Mouse (Mus musculus) liver, postnatal 0 days (tissue): ENCODE measurements around the gene Antxrl. TPM values are rescaled to one million over a fixed set of nuclear protein-coding genes. Genes with fewer than 3 reads are reported as not detected.

Experiments used
- ATAC-seq: fragments of 200-750 bp; cut with Nextera tagmentation; 2 replicates; pipeline ENCODE4 v1.8.0; 2017; ENCODE audit warnings: mild to moderate bottlenecking, moderate library complexity
- DNase-seq: peaks from one replicate; pipeline ENCODE4 v3.0.0-alpha.2; 2016
- H3K27ac ChIP-seq: fragments of 300-500 bp; sonication (generic); 2 replicates; pipeline ENCODE4 v1.5.1; 2014; ENCODE audit warnings: antibody characterized with exemption, moderate library complexity, mild to moderate bottlenecking, low read depth
- H3K27me3 ChIP-seq: fragments of 300-500 bp; sonication (generic); 2 replicates; pipeline ENCODE4 v1.6.1; 2014; ENCODE audit warnings: low read length, control low read depth, mixed read lengths; ENCODE audit not compliant: insufficient read depth
- H3K36me3 ChIP-seq: fragments of 300-500 bp; sonication (generic); replicated peaks from 2 replicates; pipeline ENCODE4 v1.6.1; 2014; ENCODE audit warnings: mild to moderate bottlenecking, control low read depth, low read length, moderate library complexity, mixed read lengths; ENCODE audit not compliant: insufficient read depth
- H3K4me1 ChIP-seq: fragments of 300-500 bp; sonication (generic); 2 replicates; pipeline ENCODE4 v1.6.1; 2014; ENCODE audit warnings: antibody characterized with exemption, mild to moderate bottlenecking, control low read depth; ENCODE audit not compliant: insufficient read depth
- H3K4me2 ChIP-seq: fragments of 300-500 bp; sonication (generic); 2 replicates; pipeline ENCODE4 v1.6.1; 2014; ENCODE audit warnings: low read depth, mild to moderate bottlenecking, low read length, moderate library complexity, mixed read lengths
- H3K4me3 ChIP-seq: fragments of 300-500 bp; sonication (generic); 2 replicates; pipeline ENCODE4 v1.5.1; 2014; ENCODE audit warnings: low read depth, low read length
- H3K9ac ChIP-seq: fragments of 300-500 bp; sonication (generic); replicated peaks from 2 replicates; pipeline ENCODE4 v1.6.1; 2014; ENCODE audit warnings: mild to moderate bottlenecking, moderate library complexity
- H3K9me3 ChIP-seq: fragments of 300-500 bp; sonication (generic); 2 replicates; pipeline ENCODE4 v1.6.1; 2016; ENCODE audit warnings: mild to moderate bottlenecking, control low read depth, low read length, mixed read lengths
- CTCF ChIP-seq: sonication (generic); IDR thresholded peaks from 2 replicates; pipeline ENCODE4 v1.5.1; 2016; ENCODE audit warnings: antibody characterized with exemption, low read depth
- EP300 ChIP-seq: IDR thresholded peaks from 2 replicates; pipeline ENCODE4 v1.6.1; 2016; ENCODE audit warnings: antibody characterized with exemption, low read depth, mild to moderate bottlenecking
- WGBS: fragments of 180-500 bp; shearing (Covaris S2); extraction: QIAGEN DNeasy Blood & Tissue Kit; methylation state at CpG from one replicate; pipeline ENCODE4 v1.1.7; 2014; ENCODE audit not compliant: insufficient replicate concordance; 5-methylcytosine and 5-hydroxymethylcytosine counted together
- polyA plus RNA-seq: library from polyadenylated mRNA; unstranded; fragments of >200 nt; fragmentation: Nextera tagmentation; extraction: Ambion mirVana; gene quantifications from 2 replicates; pipeline ENCODE4 v1.2.1, GENCODE M21; 2015

The Antxrl gene
- polyA plus RNA-seq, 1 experiment from 2014 or later: not detected

- ATAC-seq (no peak), DNase-seq (no peak)
- Histone ChIP-seq H3K4me1 (no peaks in the 10 kb centered on the region), H3K9me3 (no peaks in the 10 kb centered on the region), H3K9ac (no peak overlapping the region), H3K4me3 (no peak overlapping the region), H3K4me2 (no peak overlapping the region), H3K27me3 (no peaks in the 10 kb centered on the region), H3K36me3 (no peaks in the 10 kb centered on the region), H3K27ac (no peak overlapping the region)
- TF ChIP-seq CTCF (no peak), EP300 (no peak)
- WGBS: 79% methylated on average over 5 of the region's 5 CpGs
Observed at GRCm38 (mm10) chr14:34091475-34091874, 39.0 kb downstream of the Antxrl start.

GRCm38 (mm10) chr14:34092856-34093255 is 40.3 kb downstream of the Antxrl start:
- DNase-seq (no peak), ATAC-seq (no peak)
- H3K4me3 ChIP-seq: no peak overlapping the region
- no peak overlapping the region for H3K9ac ChIP-seq
- H3K36me3 ChIP-seq: no peaks in the 10 kb centered on the region
- no peaks in the 10 kb centered on the region for H3K4me1 ChIP-seq
- WGBS: 46% methylated on average over 1 of the region's 1 CpGs
- H3K27ac ChIP-seq: no peak overlapping the region
- H3K9me3 ChIP-seq: no peaks in the 10 kb centered on the region
- TF ChIP-seq EP300: no peak
- H3K4me2 ChIP-seq: no peak overlapping the region
- no peaks in the 10 kb centered on the region for H3K27me3 ChIP-seq

GRCm38 (mm10) chr14:34096161-34096560 is 43.7 kb downstream of the Antxrl start:
- 71% methylated on average over 5 of the region's 5 CpGs for WGBS
- no peaks in the 10 kb centered on the region for H3K4me1 ChIP-seq
- H3K4me2 ChIP-seq: no peak overlapping the region
- no peak for DNase-seq
- no peaks in the 10 kb centered on the region for H3K9me3 ChIP-seq
- no peak overlapping the region for H3K27ac ChIP-seq
- TF ChIP-seq EP300 (no peak), CTCF (no peak)
- ATAC-seq: no peak
- H3K36me3 ChIP-seq: no peaks in the 10 kb centered on the region
- H3K4me3 ChIP-seq: no peak overlapping the region
- no peak overlapping the region for H3K9ac ChIP-seq
- no peaks in the 10 kb centered on the region for H3K27me3 ChIP-seq

GRCm38 (mm10) chr14:34102601-34103000 is 50.1 kb downstream of the Antxrl start, which contains the start of gene A630023A22Rik:
Gene A630023A22Rik (minus strand): TSS chr14:34102754.
- ATAC-seq (no peak), DNase-seq (no peak)
- no peaks in the 10 kb centered on the region for H3K9me3 ChIP-seq
- H3K4me3 ChIP-seq: no peak within 1 kb of the TSS
- no peak within 1 kb of the TSS for H3K4me2 ChIP-seq
- H3K36me3 ChIP-seq: no peaks in the 10 kb centered on the region
- H3K4me1 ChIP-seq: no peaks in the 10 kb centered on the region
- H3K27me3 ChIP-seq: no peaks in the 10 kb centered on the region
- TF ChIP-seq CTCF: no peak
- TF ChIP-seq EP300: no peak
- 66% methylated on average over 5 of the region's 5 CpGs for WGBS
- no peak within 1 kb of the TSS for H3K27ac ChIP-seq
- no peak within 1 kb of the TSS for H3K9ac ChIP-seq

GRCm38 (mm10) chr14:34103855-34104254 is 51.3 kb downstream of the Antxrl start:
- DNase-seq (no peak), ATAC-seq (no peak)
- Histone ChIP-seq H3K4me3 (no peak overlapping the region), H3K36me3 (no peaks in the 10 kb centered on the region), H3K27ac (no peak overlapping the region), H3K27me3 (no peaks in the 10 kb centered on the region), H3K9me3 (no peaks in the 10 kb centered on the region), H3K4me2 (no peak overlapping the region), H3K9ac (no peak overlapping the region), H3K4me1 (no peaks in the 10 kb centered on the region)
- WGBS: 63% methylated on average over 3 of the region's 3 CpGs
- no peak for TF ChIP-seq CTCF
- TF ChIP-seq EP300: no peak

GRCm38 (mm10) chr14:34104892-34105291 is 52.4 kb downstream of the Antxrl start:
- TF ChIP-seq EP300 (no peak), CTCF (peak; percentile 71)
- no peaks in the 10 kb centered on the region for H3K4me1 ChIP-seq
- no peaks in the 10 kb centered on the region for H3K9me3 ChIP-seq
- H3K9ac ChIP-seq: no peak overlapping the region
- H3K27ac ChIP-seq: no peak overlapping the region
- 22% methylated on average over 8 of the region's 8 CpGs for WGBS
- H3K27me3 ChIP-seq: no peaks in the 10 kb centered on the region
- DNase-seq: peak; percentile 65
- no peaks in the 10 kb centered on the region for H3K36me3 ChIP-seq
- no peak overlapping the region for H3K4me2 ChIP-seq
- peak; percentile 51; the same call in 1 of the 2 replicates for ATAC-seq
- H3K4me3 ChIP-seq: no peak overlapping the region

- H3K9me3 ChIP-seq: no peaks in the 10 kb centered on the region
- H3K9ac ChIP-seq: no peak overlapping the region
- no peak overlapping the region for H3K4me2 ChIP-seq
- H3K27me3 ChIP-seq: no peaks in the 10 kb centered on the region
- TF ChIP-seq CTCF: peak; percentile 73
- no peak for TF ChIP-seq EP300
- 51% methylated on average over 11 of the region's 12 CpGs for WGBS
- H3K4me1 ChIP-seq: no peaks in the 10 kb centered on the region
- ATAC-seq: no peak
- no peak overlapping the region for H3K27ac ChIP-seq
- H3K36me3 ChIP-seq: no peaks in the 10 kb centered on the region
- DNase-seq: peak; percentile 62
- H3K4me3 ChIP-seq: no peak overlapping the region
Observed at GRCm38 (mm10) chr14:34106389-34107062, 54.0 kb downstream of the Antxrl start.
